Mouse (Mus musculus): ENCODE results near the gene H2al3.

H2al3 gene

GRCm38 (mm10) chrX:9849403-9849802 is at the start of gene H2al3:
Gene H2al3 (plus strand): TSS chrX:9849703.
- no peak for DNase-seq (ENCODE audit: low spot score in 2 of 2)

GRCm38 (mm10) chrX:9810101-9810500 is 39.4 kb upstream of the H2al3 start:
- no peak for DNase-seq (ENCODE audit: low spot score in 2 of 2)

GRCm38 (mm10) chrX:9812469-9812868 is 37.0 kb upstream of the H2al3 start:
- no peak for DNase-seq (ENCODE audit: low spot score in 2 of 2)

GRCm38 (mm10) chrX:9834779-9835178 is 14.7 kb upstream of the H2al3 start:
- no peak for DNase-seq (ENCODE audit: low spot score in 2 of 2)

- no peak for DNase-seq (ENCODE audit: low spot score in 2 of 2)
Measured at GRCm38 (mm10) chrX:9846628-9847027, 2.9 kb upstream of the H2al3 start, which contains the start of gene Hypm. Gene Hypm (plus strand): TSS chrX:9846928.

- no peak for DNase-seq (ENCODE audit: low spot score in 2 of 2)
Measured at GRCm38 (mm10) chrX:9861859-9862258, 12.4 kb downstream of the H2al3 start.

- DNase-seq (ENCODE audit: low spot score in 2 of 2): no peak
Measured at GRCm38 (mm10) chrX:9875519-9875918, 26.0 kb downstream of the H2al3 start.

GRCm38 (mm10) chrX:9885322-9885721 is 35.8 kb downstream of the H2al3 start, which contains the start of gene Sytl5:
Gene Sytl5 (plus strand): TSS chrX:9885622.
- DNase-seq (ENCODE audit: low spot score in 2 of 2): no peak

Data from thymus, postnatal 10 days (tissue).